Mouse (Mus musculus): ENCODE data around the gene Sorbs2. TPM values are rescaled to one million over a fixed set of nuclear protein-coding genes. Genes with fewer than 3 reads are reported as not detected.

Gene Sorbs2
- polyA plus RNA-seq, 1 experiment from 2014 or later, result 16.7 TPM

DNA sequence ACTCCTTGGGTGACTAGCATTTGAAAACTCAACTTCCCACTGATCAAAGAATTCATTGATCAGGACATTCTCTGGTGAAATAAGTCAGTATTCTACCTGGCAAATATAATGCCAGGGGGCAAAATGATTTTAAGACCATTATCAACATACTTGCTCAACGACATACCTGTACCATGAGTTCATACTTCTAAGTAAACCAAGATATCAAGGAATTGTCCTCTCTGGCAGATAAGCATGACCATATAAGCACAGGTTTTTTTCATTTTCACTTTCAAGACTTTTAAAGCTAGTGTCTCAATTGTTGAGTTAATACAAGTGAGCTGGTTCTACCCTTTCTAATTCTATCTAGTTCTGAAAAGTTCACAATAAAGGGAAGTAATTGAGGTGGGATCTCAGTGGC is 130.2 kb downstream of the Sorbs2 start:
- no peaks in the 10 kb centered on the region for H3K36me3 ChIP-seq
- H3K9me3 ChIP-seq (replicated peaks), result no peaks in the 10 kb centered on the region
- 89% methylated on average over 1 of the region's 1 CpGs for WGBS
- no peak overlapping the region for H3K27ac ChIP-seq
- H3K27me3 ChIP-seq (ENCODE audit: low read depth, poor library complexity, severe bottlenecking), result no peaks in the 10 kb centered on the region
- H3K4me1 ChIP-seq, result no peaks in the 10 kb centered on the region
- no peak for DNase-seq (ENCODE audit: low spot score)
- no peak overlapping the region for H3K4me3 ChIP-seq

DNA sequence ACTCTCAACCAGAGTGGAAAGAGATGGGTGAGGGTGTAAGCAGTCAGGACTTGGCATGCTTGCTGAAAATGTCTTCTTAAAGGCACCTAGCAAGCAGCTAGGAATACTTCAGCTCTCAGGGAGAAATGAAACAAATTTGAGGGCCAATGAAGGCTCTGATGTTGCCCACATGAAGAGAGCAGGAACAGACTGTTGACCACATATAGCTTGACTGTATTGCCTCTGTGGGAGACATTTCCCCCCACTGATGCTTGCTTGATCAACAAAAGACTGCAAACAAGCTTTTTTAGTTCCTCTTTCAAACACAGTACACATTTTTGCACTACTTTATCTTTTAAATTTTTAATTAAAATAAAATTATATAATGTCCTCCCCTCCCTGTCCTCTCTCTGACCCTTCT is 131.9 kb downstream of the Sorbs2 start:
- H3K36me3 ChIP-seq, result no peaks in the 10 kb centered on the region
- no peak for DNase-seq (ENCODE audit: low spot score)
- H3K27ac ChIP-seq, result no peak overlapping the region
- H3K4me3 ChIP-seq, result no peak overlapping the region
- no peaks in the 10 kb centered on the region for H3K4me1 ChIP-seq
- H3K27me3 ChIP-seq (ENCODE audit: low read depth, poor library complexity, severe bottlenecking), result no peaks in the 10 kb centered on the region
- H3K9me3 ChIP-seq (replicated peaks), result no peaks in the 10 kb centered on the region

DNA sequence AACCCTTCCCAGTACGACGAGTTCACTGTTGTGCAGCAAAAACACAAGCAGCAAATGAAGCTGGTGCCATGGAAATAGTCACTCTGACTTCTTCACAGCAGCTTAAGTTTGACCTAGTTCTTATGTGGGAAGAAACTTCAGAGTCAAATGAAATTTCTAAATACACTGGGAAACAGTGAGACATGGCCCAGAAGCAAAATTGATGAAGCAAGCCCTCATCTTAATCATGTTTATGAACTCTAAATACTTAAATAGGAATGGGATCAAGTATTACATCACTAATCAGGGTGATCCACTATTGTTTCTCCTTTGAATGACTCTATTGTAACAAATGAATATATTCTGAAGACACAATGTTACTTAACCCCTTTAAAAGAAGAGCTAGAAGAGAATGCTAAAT is 137.1 kb downstream of the Sorbs2 start:
- WGBS, result 89% methylated on average over 2 of the region's 2 CpGs
- no peaks in the 10 kb centered on the region for H3K36me3 ChIP-seq
- peaks cover 7% of the 10 kb centered on the region for H3K4me1 ChIP-seq
- H3K27ac ChIP-seq, result no peak overlapping the region
- DNase-seq (ENCODE audit: low spot score), result no peak
- no peaks in the 10 kb centered on the region for H3K9me3 ChIP-seq (replicated peaks)
- H3K4me3 ChIP-seq, result no peak overlapping the region
- no peaks in the 10 kb centered on the region for H3K27me3 ChIP-seq (ENCODE audit: low read depth, poor library complexity, severe bottlenecking)

DNA sequence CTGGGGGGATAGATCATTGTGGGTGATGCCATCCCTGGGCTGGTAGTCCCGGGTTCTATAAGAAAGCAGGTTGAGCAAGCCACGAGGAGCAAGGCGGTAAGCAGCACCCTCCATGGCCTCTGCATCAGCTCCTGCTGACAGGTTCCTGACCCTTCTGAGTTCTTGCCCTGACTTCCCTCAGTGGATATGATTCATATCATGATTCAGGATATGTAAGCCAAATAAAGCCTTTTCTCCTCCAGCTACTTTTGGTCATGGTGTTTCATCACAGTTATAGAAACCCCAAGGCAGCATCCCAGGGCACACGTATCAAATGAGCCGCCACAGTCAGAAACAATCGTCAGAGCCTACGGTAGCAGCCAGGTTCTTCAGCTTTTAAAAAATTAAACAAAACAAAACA is 141.5 kb downstream of the Sorbs2 start:
- H3K36me3 ChIP-seq, result no peaks in the 10 kb centered on the region
- DNase-seq (ENCODE audit: low spot score), result no peak
- 95% methylated on average over 7 of the region's 7 CpGs for WGBS

DNA sequence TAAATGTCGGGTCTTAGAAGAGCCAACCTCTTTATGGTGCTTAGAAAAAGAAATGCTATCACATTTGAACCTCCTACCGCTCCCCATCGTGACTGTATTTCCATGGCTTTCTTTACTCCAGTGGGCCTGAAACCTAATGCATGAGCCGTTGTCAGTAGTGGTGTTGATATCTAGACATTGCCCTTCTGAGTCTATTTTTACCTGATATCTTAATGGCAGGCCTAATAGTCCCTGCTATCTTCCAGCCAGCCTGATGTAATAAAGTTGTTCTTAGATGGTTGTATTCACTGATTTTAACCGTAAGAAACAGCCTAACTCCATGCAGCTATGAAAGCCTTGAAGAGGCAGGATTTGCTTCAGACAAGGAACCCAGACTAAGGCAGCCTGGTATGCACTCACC is 142.4 kb downstream of the Sorbs2 start:
- peaks cover 15% of the 10 kb centered on the region for H3K4me1 ChIP-seq
- no peaks in the 10 kb centered on the region for H3K27me3 ChIP-seq (ENCODE audit: low read depth, poor library complexity, severe bottlenecking)
- peak overlapping the region; percentile 30; the same call in 1 of the 2 replicates for H3K27ac ChIP-seq
- no peak for DNase-seq (ENCODE audit: low spot score)
- WGBS, result 89% methylated on average over 5 of the region's 5 CpGs
- no peaks in the 10 kb centered on the region for H3K9me3 ChIP-seq (replicated peaks)
- no peaks in the 10 kb centered on the region for H3K36me3 ChIP-seq
- H3K4me3 ChIP-seq, result no peak overlapping the region

More for the DNA sequence above, 141.5 kb downstream of the Sorbs2 start:
- H3K4me3 ChIP-seq, result no peak overlapping the region
- H3K4me1 ChIP-seq, result peaks cover 15% of the 10 kb centered on the region
- no peaks in the 10 kb centered on the region for H3K27me3 ChIP-seq (ENCODE audit: low read depth, poor library complexity, severe bottlenecking)
- no peak overlapping the region for H3K27ac ChIP-seq
- no peaks in the 10 kb centered on the region for H3K9me3 ChIP-seq (replicated peaks)

DNA sequence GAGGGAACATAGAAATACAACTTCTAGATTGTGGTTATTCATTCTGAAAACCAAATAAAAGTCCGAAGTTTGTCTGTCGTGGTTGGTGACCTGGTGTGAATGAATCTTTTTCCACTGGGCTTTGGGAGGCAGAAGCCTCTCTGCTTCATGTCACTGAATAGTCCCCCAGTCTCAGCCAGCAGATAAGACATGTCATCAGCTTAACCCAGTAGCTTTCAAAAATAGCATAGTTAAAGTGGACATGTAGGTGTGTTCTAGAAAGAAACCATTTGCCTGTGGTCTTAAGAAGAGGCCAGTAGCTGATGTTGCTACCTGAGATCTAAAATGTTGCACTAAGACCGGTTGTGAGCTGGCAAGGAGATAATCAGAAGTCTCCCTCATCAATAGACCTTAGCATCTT is 150.4 kb downstream of the Sorbs2 start:
- Histone ChIP-seq H3K27me3 (ENCODE audit: low read depth, poor library complexity, severe bottlenecking) (no peaks in the 10 kb centered on the region), H3K4me3 (no peak overlapping the region), H3K27ac (no peak overlapping the region), H3K36me3 (no peaks in the 10 kb centered on the region), H3K4me1 (peaks cover 41% of the 10 kb centered on the region), H3K9me3 (replicated peaks) (no peaks in the 10 kb centered on the region)
- WGBS, result 78% methylated on average over 3 of the region's 3 CpGs
- DNase-seq (ENCODE audit: low spot score), result no peak

DNA sequence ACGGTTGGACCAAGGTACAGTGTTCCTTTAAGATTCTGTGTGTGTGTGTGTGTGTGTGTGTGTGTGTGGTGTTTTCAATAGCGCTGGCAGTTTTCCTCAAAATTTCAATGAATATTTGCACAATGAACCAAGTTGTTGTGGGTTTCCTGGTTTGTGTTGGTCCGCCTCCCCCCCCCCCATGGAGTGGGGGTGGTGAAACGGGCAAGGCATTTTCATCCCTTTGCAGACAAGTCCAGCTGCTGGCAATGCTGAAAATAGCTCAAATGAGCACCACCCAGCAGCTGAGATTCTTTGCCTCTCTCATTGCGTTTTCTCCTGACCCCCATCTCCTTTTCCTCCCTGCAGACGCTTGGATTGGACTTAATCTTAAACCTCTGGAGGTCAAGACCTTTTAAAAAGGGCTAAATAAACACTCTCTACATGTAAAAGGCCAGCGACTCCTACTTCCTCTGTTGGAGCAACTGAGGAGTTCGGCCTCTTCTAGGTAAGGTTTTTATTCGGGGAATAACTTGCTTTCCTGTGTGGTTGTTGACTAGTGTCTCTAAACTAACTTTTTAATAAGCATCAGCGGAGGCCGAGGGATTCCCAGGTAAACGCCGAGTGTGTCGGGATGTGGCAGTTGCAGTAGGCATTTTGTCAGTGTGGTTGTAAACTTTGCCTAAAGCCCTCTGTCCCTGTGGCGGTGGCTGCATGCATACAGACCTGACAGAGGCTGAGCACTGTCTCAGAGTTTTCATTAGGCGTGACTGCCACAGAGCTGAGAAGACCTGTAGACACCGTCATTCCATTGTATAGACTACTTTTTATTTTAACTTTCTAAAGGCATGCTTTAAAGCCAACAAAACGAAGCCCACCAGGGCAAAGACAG is 151.1 kb downstream of the Sorbs2 start:
- peaks cover 41% of the 10 kb centered on the region for H3K4me1 ChIP-seq
- peak overlapping the region; percentile 22 for H3K4me3 ChIP-seq
- H3K27ac ChIP-seq, result peak overlapping the region; percentile 56; the same call in 1 of the 2 replicates
- DNase-seq (ENCODE audit: low spot score), result no peak
- no peaks in the 10 kb centered on the region for H3K27me3 ChIP-seq (ENCODE audit: low read depth, poor library complexity, severe bottlenecking)
- H3K9me3 ChIP-seq (replicated peaks), result no peaks in the 10 kb centered on the region
- H3K36me3 ChIP-seq, result no peaks in the 10 kb centered on the region
- 43% methylated on average over 18 of the region's 18 CpGs for WGBS

DNA sequence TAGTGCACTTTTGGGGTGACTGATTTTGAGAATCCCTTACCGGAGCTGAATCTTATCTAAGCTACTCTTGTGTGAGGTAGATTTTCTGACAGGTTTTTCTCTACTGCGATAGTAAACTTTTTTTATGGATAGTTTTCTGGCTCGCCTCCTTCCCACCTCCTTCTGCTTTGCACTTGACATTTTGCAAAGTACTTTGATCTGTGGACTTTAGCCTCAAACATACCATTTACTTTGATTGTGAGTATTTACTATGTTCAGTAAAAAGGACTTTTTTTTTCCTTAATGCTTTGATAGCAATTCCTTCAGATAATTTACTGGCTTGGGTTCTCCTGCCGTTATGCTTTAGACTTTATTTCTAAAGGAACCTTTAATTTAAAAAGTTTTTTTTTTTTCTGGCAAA is 151.9 kb downstream of the Sorbs2 start:
- Histone ChIP-seq H3K4me3 (no peak overlapping the region), H3K36me3 (no peaks in the 10 kb centered on the region), H3K27me3 (ENCODE audit: low read depth, poor library complexity, severe bottlenecking) (no peaks in the 10 kb centered on the region), H3K27ac (no peak overlapping the region), H3K9me3 (replicated peaks) (no peaks in the 10 kb centered on the region), H3K4me1 (peaks cover 41% of the 10 kb centered on the region)
- no peak for DNase-seq (ENCODE audit: low spot score)
- 62% methylated on average over 4 of the region's 4 CpGs for WGBS

DNA sequence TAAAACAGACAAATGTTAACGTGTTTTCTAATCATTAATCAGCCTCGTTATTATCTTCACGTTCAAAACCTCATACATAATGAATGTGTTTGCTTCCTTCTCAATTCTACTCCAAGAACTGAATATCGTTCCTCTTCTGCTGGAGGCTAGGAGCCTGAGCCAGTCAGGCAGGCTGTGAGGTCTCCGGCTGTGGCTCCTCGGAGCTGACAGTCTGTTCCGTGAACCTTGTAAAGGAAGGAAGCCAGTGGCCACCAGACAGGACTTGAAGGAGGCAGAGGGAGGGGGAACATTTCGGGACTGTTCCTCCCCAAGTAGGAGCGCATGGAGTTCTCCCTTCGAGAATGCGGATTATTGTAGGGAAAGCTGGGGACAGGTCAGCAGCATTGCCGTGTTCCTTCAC is 153.0 kb downstream of the Sorbs2 start:
- H3K4me1 ChIP-seq, result peaks cover 41% of the 10 kb centered on the region
- H3K27ac ChIP-seq, result peak overlapping the region; percentile 68
- WGBS, result 71% methylated on average over 12 of the region's 12 CpGs

DNA sequence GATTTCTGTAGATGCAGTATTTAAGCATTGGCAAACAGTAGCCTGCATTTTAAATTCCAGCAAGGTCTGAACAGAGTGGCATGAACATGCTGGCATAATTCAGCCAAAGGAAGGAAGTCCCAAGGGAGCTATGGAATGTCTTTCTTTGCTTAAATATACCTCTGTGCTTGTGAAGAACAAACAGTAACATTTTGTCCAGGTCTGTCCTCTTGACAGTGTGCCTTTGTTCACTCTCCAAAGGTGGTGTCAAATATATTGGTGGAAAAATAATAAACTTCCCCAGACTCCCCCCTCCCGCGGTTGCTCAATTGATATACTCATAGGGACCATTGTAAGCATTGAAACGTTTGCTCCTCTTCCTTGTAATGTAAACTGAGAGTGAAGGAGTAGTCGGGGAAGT is 154.0 kb downstream of the Sorbs2 start:
- no peak for DNase-seq (ENCODE audit: low spot score)
- no peak overlapping the region for H3K4me3 ChIP-seq
- H3K27ac ChIP-seq, result peak overlapping the region; percentile 10; the same call in 1 of the 2 replicates
- WGBS, result 72% methylated on average over 4 of the region's 4 CpGs
- H3K9me3 ChIP-seq (replicated peaks), result no peaks in the 10 kb centered on the region
- peaks cover 41% of the 10 kb centered on the region for H3K4me1 ChIP-seq
- H3K36me3 ChIP-seq, result no peaks in the 10 kb centered on the region
- no peaks in the 10 kb centered on the region for H3K27me3 ChIP-seq (ENCODE audit: low read depth, poor library complexity, severe bottlenecking)

More for the DNA sequence above, 153.0 kb downstream of the Sorbs2 start:
- Histone ChIP-seq H3K36me3 (no peaks in the 10 kb centered on the region), H3K9me3 (replicated peaks) (no peaks in the 10 kb centered on the region), H3K4me3 (no peak overlapping the region), H3K27me3 (ENCODE audit: low read depth, poor library complexity, severe bottlenecking) (no peaks in the 10 kb centered on the region)
- DNase-seq (ENCODE audit: low spot score), result no peak

DNA sequence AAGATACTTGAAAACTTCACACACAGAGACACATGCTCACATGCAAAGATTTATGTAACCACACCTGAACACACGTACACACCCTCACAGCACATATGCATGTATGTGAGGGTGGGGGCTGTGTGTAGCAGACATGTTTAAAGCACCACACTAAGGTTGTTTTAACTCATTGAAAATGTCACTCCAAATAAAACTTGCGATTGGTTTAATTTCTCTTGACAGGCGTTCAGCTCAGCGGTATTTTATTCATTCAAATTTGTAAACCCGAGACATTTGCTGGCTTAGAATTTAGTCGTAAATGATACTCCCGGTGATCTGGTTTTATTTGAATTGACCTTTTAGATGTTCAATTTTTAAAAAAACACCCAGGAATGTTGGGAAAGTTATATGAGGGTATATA is 158.6 kb downstream of the Sorbs2 start:
- H3K4me3 ChIP-seq, result no peak overlapping the region
- no peak overlapping the region for H3K27ac ChIP-seq
- no peak for DNase-seq (ENCODE audit: low spot score)
- H3K4me1 ChIP-seq, result peaks cover 8% of the 10 kb centered on the region
- no peaks in the 10 kb centered on the region for H3K9me3 ChIP-seq (replicated peaks)
- H3K36me3 ChIP-seq, result no peaks in the 10 kb centered on the region
- no peaks in the 10 kb centered on the region for H3K27me3 ChIP-seq (ENCODE audit: low read depth, poor library complexity, severe bottlenecking)
- 94% methylated on average over 7 of the region's 7 CpGs for WGBS

DNA sequence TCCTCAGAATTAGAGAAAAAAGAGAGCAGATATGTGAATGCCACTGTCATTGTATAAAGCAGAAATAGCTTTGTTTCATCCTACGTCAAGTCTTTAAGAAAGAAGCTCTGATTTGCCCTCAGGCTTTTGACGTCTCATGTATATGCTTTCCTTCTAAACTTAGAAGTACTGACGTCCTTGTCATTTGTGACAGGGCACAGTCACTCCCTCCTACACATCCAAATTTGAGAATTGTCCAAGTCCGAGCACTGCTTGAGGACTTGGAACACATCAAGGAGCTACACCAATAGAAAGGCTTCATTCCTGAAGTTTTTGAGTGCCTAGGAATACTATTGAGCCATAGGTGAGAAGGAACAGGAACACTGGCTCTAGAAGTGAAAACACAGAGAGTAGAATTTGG is 165.6 kb downstream of the Sorbs2 start:
- DNase-seq (ENCODE audit: low spot score), result no peak
- H3K4me3 ChIP-seq, result no peak overlapping the region
- no peaks in the 10 kb centered on the region for H3K36me3 ChIP-seq
- no peaks in the 10 kb centered on the region for H3K9me3 ChIP-seq (replicated peaks)
- 83% methylated on average over 4 of the region's 4 CpGs for WGBS
- peaks cover 11% of the 10 kb centered on the region for H3K4me1 ChIP-seq
- no peaks in the 10 kb centered on the region for H3K27me3 ChIP-seq (ENCODE audit: low read depth, poor library complexity, severe bottlenecking)
- no peak overlapping the region for H3K27ac ChIP-seq

DNA sequence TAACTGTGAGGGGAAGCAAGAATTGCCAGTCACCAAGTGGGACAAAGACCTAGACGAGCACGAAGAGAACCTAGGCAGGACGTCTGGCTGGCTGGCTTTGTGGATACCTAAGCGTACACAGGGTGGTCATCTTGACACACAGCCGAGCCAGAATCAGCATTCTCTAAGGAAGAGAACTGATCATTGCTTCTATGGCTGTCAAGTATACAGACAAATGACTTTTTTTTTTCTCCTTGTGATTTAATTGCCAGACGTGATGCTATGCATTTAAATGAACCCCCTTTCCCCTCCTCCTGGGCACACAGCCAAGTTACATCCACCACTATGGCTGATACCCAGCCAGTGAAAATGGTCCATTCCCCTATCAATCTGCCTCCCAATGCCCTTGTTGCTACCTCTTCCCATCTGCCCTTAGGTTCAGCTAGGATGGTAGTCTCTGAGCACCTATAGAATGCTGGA is 168.3 kb downstream of the Sorbs2 start:
- no peaks in the 10 kb centered on the region for H3K27me3 ChIP-seq (ENCODE audit: low read depth, poor library complexity, severe bottlenecking)
- no peaks in the 10 kb centered on the region for H3K36me3 ChIP-seq
- 87% methylated on average over 6 of the region's 6 CpGs for WGBS
- DNase-seq (ENCODE audit: low spot score), result no peak
- no peak overlapping the region for H3K4me3 ChIP-seq
- H3K9me3 ChIP-seq (replicated peaks), result no peaks in the 10 kb centered on the region
- peaks cover 13% of the 10 kb centered on the region for H3K4me1 ChIP-seq
- no peak overlapping the region for H3K27ac ChIP-seq

Data from limb, embryonic 10.5 days (tissue).